Mouse (Mus musculus): ENCODE measurements around the gene Eif5a.
A peak's percentile ranks its signal among the peaks of the same experiment; 100 is the strongest.
"Not testable (repeated sequence)": the region's sequence is repeated elsewhere in the genome, so short reads cannot be mapped to it uniquely, and the experiment has no call there.

Gene Eif5a

DNA sequence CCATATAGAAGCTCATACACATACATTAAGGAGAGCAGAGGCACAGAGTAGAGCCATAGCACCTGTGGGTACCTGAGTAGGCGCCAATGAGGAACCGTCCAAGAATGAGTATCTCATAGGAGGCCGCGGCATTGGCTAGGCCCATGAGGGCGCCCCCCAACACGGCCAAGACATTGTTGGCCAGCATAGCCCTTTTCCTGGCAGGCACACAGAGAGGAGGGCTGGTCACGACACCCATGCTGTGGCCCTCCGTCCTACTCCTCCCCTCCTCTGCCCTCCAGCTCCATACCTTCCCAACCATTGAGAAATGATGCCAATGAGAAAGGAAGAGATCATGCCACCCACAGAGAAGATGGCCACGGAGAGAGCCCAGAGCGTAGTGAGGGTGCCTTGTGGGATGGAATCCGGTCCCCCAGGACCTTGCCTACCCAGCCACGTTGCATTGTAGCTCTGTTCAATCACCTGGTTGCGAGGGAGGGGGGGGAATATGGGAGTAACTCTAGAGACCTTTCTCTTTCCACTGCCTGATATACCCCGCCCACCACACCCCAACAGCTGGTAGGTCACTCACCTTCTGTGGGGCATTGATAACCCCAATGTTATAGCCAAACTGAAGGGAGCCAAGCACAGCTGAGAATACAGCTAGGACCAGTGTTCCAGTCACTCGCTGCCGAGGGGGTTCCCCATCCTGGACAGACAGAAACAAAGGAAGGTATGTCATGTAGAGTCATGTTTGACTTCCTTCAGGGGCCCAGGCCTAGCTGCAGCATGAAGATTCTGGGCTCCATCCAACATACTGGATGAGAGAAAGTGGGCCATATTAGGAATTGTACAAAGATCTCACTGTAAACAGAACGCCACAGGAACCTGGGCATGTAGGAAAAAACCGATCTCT is 24.5 kb upstream of the Eif5a start:
- no peak for DNase-seq

GRCm38 (mm10) chr11:69945216-69945615 is 23.5 kb upstream of the Eif5a start:
- DNase-seq, result no peak

DNA sequence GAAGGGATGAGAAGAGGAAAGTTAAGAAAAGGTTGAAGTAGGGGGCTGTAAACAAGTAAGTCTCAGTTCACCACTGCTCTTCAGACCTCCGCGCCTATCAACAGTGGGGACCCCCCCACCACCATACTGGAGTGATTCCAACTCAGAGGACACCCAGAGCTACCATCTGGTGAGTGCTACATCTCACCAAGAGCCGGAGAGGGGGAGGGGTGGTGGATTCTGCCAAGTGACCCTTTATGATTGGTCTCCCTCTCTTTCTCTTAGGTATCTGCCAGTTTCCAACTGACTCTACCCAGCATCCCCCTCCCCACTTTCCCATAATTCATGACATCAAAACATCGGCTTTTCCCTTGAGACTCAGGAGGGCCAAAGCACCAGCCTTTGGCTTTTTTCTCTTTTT is 19.2 kb upstream of the Eif5a start:
- no peak for DNase-seq

DNA sequence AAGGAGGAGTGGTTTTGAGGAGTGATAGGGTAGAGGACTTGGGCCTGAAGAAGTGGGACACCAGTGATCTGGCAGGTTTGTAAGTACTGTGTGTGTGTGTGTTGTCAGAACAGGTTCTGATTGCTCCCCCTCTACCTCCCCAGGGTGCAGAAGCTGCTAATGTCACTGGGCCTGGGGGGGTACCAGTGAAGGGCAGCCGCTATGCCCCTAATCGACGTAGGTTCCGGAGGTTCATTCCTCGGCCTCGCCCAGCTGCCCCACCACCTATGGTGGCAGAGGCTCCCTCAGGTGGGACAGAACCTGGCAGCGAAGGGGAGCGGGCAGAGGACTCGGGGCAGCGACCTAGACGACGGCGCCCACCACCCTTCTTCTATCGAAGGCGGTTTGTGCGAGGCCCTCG is 18.0 kb upstream of the Eif5a start:
- no peak for DNase-seq

GRCm38 (mm10) chr11:69939181-69939580 is 17.4 kb upstream of the Eif5a start:
- no peak for DNase-seq

DNA sequence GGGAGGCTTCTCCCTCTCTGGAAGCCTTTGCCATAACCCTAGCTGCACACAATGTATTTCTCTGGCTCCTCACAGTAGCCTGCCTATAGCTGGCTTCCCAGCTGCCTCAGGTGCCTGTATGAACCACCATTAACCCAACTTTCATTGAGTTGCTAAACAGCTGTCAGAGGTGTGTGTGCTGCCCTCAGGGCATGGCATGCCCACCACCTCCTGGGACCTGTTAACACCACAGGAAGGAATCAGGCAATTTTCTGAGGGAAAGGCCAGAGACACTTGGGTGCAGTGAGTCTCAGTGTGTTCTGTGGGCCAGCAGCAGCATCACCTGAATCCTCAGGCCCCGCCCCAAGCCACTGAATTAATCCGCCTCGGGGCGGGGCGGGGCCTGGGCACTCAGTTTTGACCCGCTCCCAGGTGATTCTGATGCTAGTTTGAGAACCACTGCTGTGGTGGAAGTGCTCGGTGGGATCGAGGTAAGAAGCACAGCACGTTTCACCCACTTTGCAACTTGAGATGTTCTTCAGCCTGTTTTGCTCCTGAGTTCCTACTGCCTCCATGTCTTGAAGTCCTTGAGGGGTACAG is 16.7 kb upstream of the Eif5a start:
- DNase-seq, result no peak

GRCm38 (mm10) chr11:69937834-69938233 is 16.1 kb upstream of the Eif5a start:
- no peak for DNase-seq

DNA sequence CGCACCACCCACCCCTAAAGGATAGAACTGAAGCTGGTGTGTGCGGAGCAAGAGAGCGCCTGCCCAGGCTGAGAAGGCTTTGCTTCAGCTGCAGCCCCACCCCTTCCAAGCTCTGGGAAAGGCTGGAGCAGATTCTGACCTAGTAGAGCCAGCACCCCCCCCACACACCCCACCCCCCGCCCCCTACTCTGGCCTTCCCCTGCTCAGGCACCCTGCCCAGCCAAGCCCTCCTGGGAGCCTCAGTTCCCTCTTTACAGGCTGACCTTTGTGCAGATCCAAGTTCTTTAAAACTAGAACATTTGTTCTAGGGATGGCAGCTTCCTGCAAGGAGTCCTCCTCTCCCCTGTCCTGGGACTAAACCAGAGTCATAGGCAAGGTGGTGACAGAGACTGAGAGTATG is 15.6 kb upstream of the Eif5a start:
- DNase-seq, result no peak

GRCm38 (mm10) chr11:69936714-69937347 is 15.1 kb upstream of the Eif5a start:
- DNase-seq, result peak; percentile 41

DNA sequence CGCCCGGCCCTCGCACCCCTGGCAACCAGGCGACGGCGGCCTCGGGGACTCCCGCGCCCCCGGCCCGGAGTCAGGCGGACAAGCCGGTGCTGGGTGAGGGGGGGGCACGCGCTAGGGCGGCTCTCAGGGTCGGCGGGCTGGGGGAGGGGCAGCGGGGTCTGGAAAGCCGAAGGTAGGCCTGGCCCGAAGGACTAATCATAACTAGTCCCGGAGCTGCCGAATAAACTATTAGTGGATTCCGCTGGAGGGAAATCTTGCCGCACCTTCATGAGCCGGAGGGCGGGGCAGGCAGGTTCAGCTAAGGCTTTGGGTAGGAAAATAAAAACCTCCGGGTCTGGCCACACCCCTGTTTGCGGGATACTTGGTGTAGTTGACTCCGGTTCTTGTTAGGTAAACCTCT is 14.4 kb upstream of the Eif5a start:
- DNase-seq, result peak; percentile 35

DNA sequence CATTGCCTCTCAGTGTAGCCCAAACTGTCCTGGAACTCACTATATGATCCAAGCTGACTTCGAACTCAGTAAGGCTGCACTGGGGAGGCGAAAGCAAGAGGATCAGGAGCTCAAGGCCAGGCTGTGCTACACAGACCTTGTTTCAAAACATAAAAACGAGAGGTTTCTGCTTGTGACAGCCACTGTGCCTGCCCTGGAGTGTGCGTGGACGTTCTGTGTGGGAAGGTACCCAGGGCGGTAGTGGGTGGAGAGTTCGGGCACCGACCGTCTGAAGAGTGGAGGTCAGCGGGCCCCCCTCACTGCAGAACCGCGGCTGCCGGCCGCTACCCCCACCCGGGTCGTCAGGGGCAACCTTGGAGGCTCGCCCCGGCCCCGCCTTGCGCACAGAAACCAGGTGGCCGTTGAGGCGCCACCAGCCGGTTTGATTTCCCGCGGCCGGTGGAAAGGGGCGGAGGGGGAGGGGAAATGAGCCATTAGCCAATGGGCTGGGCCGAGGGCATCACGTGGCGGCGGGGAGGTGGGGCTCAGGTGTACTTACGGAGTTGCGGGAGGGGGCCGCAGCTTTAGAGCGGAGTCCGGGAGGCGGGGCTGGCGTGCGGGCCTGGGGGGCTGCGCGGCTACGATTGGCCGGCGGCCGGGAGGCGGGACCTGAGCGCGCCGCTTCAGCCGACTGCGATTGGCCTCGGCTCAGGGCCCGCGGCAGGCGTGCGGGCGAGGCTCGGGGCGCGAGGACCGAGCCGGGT is 13.6 kb upstream of the Eif5a start, which contains the start of gene Ybx2:
Gene Ybx2, plus strand, starts transcription at position 660 of the 743 bp plus-strand sequence.
- peak; percentile 92 for DNase-seq

GRCm38 (mm10) chr11:69934681-69935080 is 12.9 kb upstream of the Eif5a start:
- peak; percentile 13 for DNase-seq

DNA sequence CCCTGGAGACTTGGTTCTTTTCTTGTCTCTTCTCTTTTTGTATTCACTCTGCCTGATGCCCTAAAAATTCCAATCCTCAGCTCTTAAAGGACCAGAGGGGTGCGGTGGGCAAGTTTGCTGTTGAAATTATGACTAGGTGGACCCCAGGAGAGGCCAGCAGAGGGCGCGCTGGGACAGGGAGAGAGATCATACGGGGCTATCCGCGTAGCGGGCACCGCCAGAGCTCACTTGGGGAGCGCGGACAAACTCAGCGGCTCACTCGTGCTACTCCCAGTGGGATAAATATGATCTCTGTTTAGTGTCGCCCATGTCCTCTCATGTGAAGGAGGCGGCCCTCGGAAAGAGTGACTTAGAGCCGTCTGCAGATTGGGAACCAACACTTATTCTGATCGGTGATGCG is 12.4 kb upstream of the Eif5a start:
- peak; percentile 87 for DNase-seq

DNA sequence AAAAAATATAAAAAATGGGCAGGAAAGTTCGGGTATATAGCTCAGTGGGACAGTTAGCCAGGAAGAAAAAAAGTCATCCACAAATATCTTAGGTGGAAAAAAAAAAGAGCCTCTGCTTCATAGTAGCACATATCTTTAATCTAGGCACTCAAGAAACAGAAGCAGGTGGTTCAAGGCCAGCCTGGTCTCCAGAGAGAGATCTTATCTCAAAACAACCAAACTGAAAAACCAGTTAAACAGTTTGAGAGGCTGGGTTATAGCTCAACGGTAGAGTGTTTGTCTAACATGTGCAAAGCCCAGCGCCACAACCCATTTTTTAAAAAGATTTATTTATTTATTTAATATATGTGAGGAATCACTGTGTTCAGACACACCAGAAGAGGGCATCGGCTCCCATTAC is 11.3 kb upstream of the Eif5a start:
- peak; percentile 15 for DNase-seq

DNA sequence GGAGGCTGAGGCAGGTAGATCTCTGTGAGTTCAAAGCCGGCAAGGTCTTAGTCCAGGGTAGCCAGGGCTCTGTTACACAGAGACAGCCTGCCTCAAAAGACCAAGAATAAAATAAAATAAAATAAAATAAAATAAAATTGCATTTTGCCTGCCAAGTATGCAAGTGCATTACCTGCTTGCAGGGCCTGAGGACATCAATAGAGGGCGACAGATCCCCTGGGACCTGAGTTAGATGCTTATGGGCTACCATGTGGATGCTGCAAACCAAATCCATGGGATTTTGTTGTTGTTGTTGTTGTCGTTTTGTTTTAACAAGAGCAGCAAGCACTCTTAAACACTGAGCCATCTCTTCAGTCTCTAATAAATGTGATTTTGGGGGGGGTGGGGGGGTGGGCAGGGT is 10.5 kb upstream of the Eif5a start:
- DNase-seq, result peak; percentile 16

GRCm38 (mm10) chr11:69931769-69932168 is 10.0 kb upstream of the Eif5a start:
- DNase-seq, result no peak

- DNase-seq, result no peak
Observed at GRCm38 (mm10) chr11:69930967-69931537, 9.3 kb upstream of the Eif5a start.

DNA sequence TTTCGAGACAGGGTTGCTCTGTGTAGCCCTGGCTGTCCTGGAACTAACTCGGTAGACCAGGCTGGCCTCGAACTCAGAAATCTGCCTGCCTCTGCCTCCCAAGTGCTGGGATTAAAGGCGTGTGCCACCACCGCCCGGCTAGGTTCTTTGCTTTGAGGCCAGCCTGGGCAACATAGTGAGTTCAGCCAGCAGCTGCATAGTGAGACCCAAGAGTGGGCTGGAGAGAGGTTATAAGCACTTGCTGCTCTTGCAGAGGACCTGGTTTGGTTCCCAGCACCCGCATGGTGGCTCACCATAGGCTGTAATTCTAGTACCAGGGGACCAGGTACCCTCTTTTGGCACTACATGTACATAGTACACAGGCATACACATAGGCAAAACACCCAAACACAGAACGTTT is 8.4 kb upstream of the Eif5a start:
- DNase-seq, result not testable (repeated sequence)

DNA sequence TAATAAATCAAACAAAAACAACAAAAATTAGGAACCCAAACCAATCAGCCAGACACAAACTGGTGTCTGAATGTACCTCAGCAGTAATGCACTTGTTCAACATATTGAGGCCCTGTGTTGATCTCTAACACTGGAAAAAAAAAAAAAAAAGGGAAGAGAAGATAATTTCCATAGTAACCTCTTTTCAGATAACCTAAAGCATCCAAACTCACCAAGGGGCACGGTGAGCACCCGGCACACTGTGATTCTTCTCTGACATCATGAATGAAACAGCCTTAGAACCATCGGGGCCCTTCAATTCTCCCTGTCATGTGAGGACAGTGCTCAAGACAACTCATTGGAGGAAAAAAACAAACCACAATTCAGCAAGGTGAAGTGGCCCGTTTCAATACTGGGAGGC is 8.0 kb upstream of the Eif5a start:
- no peak for DNase-seq

- DNase-seq, result no peak
Observed at GRCm38 (mm10) chr11:69927501-69927900, 5.7 kb upstream of the Eif5a start.

GRCm38 (mm10) chr11:69922796-69923195 is 1.0 kb upstream of the Eif5a start:
- DNase-seq, result peak; percentile 58

- DNase-seq, result no peak
Observed at GRCm38 (mm10) chr11:69922012-69922756, 426 bp upstream of the Eif5a start.
